Mouse (Mus musculus): ENCODE results near the gene Sec61a2.
A peak's percentile ranks its signal among the peaks of the same experiment; 100 is the strongest.

Sec61a2 gene

DNA sequence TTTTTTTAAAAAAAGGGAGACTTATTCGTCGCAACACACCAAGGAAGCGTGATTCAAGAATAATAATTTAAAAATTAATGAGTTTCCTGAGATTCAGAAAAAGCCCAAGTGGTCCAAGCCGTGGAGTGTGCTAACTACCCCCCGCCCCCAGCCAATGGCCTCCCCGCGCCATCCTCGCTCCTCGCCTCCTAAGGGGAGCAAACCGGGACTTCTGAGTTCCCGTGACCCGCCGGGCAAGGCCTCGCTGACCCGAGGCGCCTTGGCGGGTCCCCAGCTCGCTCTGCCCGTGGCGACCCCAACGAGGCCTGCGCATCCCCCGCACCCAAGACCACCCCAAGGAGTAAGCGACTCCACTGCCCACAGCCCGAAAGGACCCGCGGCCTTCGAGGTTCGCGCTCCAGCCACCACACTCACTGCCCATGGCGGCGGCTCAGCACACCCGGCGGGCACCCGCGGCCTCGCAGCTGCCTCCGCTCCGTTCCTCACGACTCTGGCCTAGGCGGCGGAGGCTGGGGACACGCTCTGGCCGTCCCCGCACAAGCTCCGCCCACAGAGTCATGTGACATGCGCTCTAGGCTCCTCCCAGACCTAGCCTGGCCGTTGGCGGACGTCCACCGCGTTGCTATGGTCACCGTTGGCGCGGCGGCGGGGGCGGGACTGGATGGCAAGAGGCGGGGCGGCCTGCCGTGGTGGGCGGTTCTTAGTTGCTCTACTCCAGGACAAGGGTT is at the start of gene Sec61a2:
Sec61a2 (minus strand) TSS at position 590 of the 728 bp plus-strand sequence.
- peak; percentile 92 to 95 for DNase-seq (ENCODE audit: low read depth in 2 of 2, low spot score in 2 of 2)

- DNase-seq (ENCODE audit: low read depth in 2 of 2, low spot score in 2 of 2) = no peak
Observed at GRCm38 (mm10) chr2:5943071-5943470, 47.8 kb upstream of the Sec61a2 start.

GRCm38 (mm10) chr2:5942416-5943032 is 47.3 kb upstream of the Sec61a2 start, which contains the start of gene Dhtkd1:
TSS of gene Dhtkd1 (minus strand) at chr2:5942792.
- peak in 1 of 2 experiments; percentile 2 for DNase-seq (ENCODE audit: low read depth in 2 of 2, low spot score in 2 of 2)

DNA sequence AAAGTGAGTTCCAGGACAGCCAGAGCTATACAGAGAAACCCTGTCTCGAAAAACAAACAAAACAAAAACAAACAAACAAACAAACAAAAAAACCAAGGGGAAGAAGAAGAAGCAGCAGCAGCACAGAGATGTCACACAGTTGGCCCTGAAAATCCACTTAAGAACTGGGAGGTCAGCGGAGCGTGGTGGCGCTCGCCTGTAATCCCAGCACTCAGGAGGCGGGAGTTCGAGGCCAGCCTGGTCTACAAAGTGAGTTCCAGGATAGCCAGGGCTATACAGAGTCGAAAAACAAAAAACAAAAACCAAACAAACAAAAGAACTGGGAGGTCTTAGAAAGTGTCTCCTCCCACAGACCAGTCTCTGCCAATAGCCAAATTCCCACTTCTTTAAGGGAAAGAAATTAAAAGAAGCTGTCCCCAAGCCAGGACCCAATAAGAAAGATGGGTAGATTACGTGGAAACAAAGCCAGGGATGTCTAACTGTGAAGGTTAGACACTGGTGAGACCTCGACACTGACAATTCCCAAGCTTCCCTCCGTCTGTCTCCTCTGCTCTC is 46.7 kb upstream of the Sec61a2 start:
- no peak for DNase-seq (ENCODE audit: low read depth in 2 of 2, low spot score in 2 of 2)

DNA sequence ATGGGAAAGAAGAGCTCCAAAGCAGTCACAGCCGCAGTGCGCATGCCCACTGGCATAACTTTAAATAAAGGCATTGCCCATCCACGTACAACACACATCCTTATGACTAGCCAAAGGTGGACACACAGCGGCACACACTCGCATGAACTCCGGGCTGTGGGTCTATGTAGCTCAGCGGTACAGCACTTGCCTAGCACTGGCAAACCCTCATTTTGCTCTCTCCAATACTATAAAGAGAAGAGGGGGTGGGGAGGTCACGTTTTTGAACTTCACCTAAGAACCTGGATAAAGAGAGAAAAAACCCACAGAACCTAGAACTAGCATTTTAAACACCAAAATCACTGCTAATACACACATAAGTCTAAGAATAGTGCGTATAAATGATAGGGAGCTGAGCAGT is 45.7 kb upstream of the Sec61a2 start:
- DNase-seq (ENCODE audit: low read depth in 2 of 2, low spot score in 2 of 2) = no peak

- no peak for DNase-seq (ENCODE audit: low read depth in 2 of 2, low spot score in 2 of 2)
Observed at GRCm38 (mm10) chr2:5939911-5940310, 44.7 kb upstream of the Sec61a2 start.

- no peak for DNase-seq (ENCODE audit: low read depth in 2 of 2, low spot score in 2 of 2)
Observed at GRCm38 (mm10) chr2:5939319-5939718, 44.1 kb upstream of the Sec61a2 start.

DNA sequence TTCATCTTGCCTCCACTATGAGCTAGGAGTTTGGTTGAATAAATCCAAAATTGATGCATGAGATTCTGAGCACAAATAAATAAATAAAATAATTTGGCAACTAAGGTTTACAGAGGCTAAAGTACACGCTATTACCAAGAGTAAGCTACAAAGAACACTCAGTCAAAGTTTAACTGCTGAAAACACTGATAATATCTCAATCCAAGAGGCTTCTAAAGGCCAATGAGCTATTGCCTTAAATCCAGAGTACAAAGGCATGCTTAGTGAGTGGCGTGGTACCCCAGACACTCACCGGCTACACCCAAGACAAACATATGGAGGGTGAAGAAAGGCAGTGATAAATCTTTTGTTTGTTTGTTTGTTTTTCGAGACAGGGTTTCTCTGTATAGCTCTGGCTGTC is 41.3 kb upstream of the Sec61a2 start:
- DNase-seq (ENCODE audit: low read depth in 2 of 2, low spot score in 2 of 2) = no peak

DNA sequence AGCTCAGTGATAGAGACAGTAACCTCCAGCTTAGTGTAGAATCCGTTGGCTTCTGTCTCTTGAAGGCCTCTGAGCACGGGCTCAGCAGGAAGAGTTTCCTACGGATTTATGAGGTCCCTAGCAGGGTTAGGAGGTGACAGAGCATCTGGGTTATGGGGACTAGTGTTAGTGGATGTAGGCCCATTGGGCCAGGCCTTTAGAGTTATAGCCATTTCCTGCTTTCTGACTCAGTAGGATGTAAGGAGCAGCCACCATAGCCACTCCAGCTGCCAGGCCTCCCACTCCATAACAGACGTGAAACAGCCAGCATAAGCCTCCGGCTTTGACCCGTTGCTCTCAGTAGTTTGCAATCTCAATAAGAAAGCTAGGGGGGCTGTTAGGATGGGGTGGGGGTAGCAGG is 40.8 kb upstream of the Sec61a2 start:
- DNase-seq (ENCODE audit: low read depth in 2 of 2, low spot score in 2 of 2) = no peak

DNA sequence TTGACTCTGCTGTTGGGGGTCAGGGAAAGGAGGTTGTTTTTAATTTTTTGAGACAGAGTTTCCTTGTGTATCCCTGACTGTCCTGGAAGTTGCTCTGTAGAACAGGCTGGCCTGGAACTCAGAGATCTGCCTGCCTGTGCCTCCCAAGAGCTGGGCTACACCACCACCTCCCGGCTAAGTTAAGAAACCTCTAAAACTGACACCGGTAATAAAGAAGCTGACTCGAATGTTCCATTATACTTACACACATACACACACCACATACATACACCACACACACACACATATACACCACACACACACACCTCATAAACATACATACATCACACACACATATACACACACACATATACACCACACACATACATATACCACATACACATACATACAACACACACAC is 39.7 kb upstream of the Sec61a2 start:
- no peak for DNase-seq (ENCODE audit: low read depth in 2 of 2, low spot score in 2 of 2)

DNA sequence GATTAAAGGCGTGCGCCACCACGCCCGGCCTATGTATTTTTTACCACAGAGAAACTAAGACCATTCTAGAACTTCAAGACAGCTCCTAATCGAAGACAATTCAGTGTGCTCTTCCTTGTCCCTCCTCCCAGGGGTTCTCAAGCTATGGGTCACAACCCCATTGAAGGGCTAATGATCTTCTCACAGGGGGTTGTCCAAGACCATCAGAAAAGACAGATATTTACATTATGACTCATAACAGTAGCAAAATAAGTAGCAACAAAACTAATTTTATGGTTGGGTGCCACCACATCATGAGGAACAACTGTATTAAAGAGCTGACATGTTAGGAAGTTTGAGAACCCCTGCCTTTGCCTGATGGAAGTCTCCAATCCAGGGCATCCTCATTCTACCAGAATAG is 36.7 kb upstream of the Sec61a2 start:
- no peak for DNase-seq (ENCODE audit: low read depth in 2 of 2, low spot score in 2 of 2)

GRCm38 (mm10) chr2:5930291-5931054 is 35.2 kb upstream of the Sec61a2 start:
- DNase-seq (ENCODE audit: low read depth in 2 of 2, low spot score in 2 of 2) = no peak

DNA sequence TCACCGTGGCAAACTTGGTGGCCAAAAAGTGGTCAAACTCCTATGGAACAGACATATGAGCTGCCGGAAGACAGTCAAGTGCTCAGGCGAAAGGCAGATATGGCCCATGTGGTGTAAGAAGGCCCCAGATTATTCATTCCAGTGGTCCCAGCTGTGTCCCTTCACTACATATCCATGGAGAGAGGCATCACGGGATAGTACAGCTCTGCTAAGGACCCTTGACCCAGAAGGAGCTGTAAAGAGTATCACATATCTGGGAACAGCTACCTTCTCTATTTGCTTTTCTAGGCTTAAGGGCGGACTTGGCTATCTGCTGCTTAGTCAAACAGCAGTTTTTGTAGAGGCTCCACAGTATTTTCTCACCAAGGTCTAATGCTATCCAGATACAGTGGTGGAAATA is 34.6 kb upstream of the Sec61a2 start:
- DNase-seq (ENCODE audit: low read depth in 2 of 2, low spot score in 2 of 2) = no peak

DNA sequence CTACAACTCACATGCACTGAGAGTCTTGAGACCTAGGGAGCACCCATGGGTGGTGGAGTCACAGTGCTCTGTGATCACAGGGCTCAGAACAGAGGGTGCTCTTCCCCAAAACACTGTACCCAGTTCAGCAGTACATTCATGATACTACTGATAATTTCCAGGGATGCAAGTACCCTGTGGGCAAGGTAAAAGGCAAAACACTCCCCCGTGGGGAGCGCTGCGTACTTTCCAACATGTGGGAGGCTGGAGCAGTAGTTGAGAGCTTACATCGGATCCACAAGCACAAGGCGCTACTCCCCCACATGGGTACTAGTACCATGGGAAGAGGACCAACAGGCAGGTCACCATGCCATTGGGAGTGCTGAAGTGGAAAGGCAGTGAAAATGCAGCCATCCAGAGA is 32.2 kb upstream of the Sec61a2 start:
- DNase-seq (ENCODE audit: low read depth in 2 of 2, low spot score in 2 of 2) = no peak

DNA sequence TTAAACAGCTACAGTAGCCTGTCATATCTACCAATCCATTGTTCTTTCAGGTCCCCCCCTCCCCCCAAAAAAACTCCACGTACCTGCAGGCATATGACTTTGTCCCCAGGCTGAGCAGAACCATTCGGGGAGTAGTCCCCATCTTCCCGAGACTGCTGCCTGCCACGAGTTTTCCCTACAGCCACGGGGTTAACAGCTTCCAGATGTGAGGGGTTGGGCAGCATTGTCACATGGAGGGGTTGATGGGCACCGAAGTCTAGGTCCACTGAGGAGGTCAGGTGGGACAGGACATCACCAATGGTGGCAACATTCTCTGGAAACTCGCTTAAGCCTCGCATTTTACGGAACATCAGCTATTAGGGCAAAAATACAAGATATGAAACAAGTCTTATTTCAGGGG is 28.6 kb upstream of the Sec61a2 start:
- DNase-seq (ENCODE audit: low read depth in 2 of 2, low spot score in 2 of 2) = no peak

- DNase-seq (ENCODE audit: low read depth in 2 of 2, low spot score in 2 of 2) = no peak
Observed at GRCm38 (mm10) chr2:5922823-5923222, 27.6 kb upstream of the Sec61a2 start.

- no peak for DNase-seq (ENCODE audit: low read depth in 2 of 2, low spot score in 2 of 2)
Observed at GRCm38 (mm10) chr2:5911282-5911965, 16.2 kb upstream of the Sec61a2 start.

- peak; percentile 41 to 60 for DNase-seq (ENCODE audit: low read depth in 2 of 2, low spot score in 2 of 2)
Observed at GRCm38 (mm10) chr2:5906625-5907024, 11.4 kb upstream of the Sec61a2 start.

DNA sequence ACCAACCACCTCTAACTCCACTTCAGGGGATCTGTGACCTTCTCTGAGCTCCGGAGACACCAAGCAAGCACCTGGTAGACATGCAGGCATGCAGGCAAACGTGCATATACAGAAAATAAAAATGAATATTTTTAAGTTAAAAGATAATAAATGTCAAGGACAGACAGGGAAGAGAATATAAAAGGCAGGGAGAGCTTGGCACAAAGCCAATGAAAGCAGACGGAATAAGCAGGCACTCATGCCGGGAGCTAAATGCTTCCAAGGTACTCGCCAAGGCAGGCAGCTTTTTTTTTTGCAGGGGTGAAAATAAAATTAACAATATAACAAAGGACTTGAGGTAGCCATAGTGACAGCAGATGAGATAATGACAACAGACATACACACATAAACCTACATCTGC is 10.9 kb upstream of the Sec61a2 start:
- no peak for DNase-seq (ENCODE audit: low read depth in 2 of 2, low spot score in 2 of 2)

- DNase-seq (ENCODE audit: low read depth in 2 of 2, low spot score in 2 of 2) = no peak
Observed at GRCm38 (mm10) chr2:5900145-5900544, 4.9 kb upstream of the Sec61a2 start.

GRCm38 (mm10) chr2:5894296-5894695 is 936 bp downstream of the Sec61a2 start:
- no peak for DNase-seq (ENCODE audit: low read depth in 2 of 2, low spot score in 2 of 2)

All from CD8-positive naive resting alpha-beta T cell, adult 2 months (primary cell).